Mouse (Mus musculus) testis, postnatal 10 days (tissue): ENCODE measurements around the gene Smok3b.
"Not testable (repeated sequence)": the region's sequence is repeated elsewhere in the genome, so short reads cannot be mapped to it uniquely, and the experiment has no call there.

Source experiments
- DNase-seq: peaks from one replicate; pipeline ENCODE4 v3.0.0; 2021; ENCODE audit warnings: low spot score

Smok3b gene

GRCm38 (mm10) chr5:138020961-138021479 lies at the start of gene Smok3b, which contains the start of gene Smok3a:
Gene Smok3b, plus strand, starts transcription at chr5:138021429.
Gene Smok3a, plus strand, starts transcription at chr5:138021261.
- not testable (repeated sequence) for DNase-seq

DNA sequence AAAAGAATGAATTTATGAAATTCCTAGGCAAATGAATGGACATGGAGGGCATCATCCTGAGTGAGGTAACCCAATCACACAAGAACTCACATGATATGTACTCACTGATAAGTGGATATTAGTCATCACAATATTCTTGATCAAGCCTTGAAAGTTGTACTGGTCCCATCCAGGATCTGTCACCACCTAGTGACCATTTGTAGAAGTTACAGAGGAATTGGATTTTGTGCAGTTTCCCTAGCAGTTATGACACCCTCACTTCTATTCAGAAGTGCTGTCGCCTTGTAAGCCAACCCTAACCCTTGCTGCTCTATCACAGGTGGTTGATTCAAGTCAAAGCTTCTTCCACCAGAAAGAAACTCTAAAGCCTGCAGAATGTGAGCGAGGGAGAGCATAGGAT lies 48.1 kb upstream of the Smok3b start:
- no peak for DNase-seq

DNA sequence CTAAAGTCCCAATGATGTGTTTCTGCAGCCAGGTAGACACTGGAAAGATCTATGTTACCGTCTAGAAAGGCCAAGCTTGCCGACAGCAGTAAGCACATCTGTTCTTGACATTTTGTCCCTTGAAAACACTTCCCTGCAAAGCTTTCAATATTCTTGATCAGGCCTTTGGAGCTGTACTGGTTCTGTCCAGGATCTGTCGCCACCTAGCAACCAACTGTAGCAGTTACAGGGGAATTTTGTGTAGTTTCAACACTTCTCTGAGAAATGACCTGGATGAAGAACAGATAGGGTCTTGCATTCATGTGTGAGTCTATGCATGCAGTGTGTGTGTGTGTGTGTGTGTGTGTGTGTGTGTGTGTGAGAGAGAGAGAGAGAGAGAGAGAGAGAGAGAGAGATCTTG lies 47.5 kb upstream of the Smok3b start:
- no peak for DNase-seq

DNA sequence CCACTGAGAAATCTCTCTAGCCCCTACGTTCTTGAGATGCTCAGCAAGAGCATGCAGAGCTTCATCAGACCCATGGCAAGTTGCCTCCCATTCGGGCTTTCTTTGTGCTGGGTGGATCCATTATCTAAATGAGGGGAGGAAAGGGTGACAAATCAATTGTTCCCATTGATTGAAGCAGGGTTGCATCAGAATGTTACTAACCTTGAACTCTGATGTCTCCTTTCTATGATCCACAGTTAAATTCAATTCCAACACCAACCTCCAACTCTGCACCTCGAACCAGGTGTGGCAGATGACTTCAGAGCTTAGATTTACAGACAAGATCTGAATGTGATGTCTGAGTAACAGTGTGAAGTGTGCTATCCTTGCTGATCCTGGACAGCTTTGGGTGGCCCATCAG lies 46.5 kb upstream of the Smok3b start:
- DNase-seq = no peak

DNA sequence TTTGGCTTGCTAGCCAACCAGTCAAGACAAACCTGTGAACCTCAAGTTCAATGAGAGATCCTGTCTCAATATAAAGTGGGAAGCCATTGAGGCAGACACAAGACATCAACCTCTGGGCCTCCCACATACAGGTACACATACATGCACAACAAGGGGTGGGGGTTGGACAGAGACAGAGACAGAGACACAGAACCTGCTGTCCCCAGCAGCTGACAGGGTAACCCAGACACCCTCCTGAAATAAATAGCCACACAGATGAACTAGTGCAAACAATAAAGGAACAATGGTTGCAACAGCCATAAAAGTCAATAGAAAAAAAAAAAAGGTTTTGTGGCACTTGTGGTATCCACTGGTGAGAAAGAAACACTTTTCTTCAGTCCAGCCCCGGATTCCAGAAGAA lies 45.8 kb upstream of the Smok3b start:
- DNase-seq = no peak

- DNase-seq = no peak
Measured at GRCm38 (mm10) chr5:137977291-137977690, 43.9 kb upstream of the Smok3b start.

- no peak for DNase-seq
Measured at GRCm38 (mm10) chr5:137979081-137979480, 42.1 kb upstream of the Smok3b start.

- no peak for DNase-seq
Measured at GRCm38 (mm10) chr5:137981300-137981699, 39.9 kb upstream of the Smok3b start, which contains the start of gene Azgp1. Gene Azgp1, plus strand, starts transcription at chr5:137981520.

DNA sequence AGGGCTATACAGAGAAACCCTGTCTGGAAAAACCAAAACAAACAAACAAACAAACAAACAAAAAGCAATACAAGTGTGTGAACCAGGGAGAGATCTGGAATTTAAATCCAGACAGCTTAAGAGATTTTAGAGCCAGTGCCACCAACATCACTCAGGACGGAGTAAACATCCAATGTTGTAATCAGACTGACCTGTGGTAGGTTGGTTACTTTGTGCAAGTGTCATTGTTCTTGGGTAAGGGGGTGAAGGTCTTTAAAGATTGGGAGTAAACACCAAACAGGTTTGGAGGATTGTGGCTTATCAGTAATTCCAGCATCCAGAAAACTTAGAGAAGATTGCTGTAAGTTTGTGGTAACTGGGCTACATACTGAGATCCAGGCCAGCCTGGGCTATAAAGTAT lies 34.9 kb upstream of the Smok3b start:
- DNase-seq = no peak

- DNase-seq = no peak
Measured at GRCm38 (mm10) chr5:138009437-138009836, 11.8 kb upstream of the Smok3b start.

DNA sequence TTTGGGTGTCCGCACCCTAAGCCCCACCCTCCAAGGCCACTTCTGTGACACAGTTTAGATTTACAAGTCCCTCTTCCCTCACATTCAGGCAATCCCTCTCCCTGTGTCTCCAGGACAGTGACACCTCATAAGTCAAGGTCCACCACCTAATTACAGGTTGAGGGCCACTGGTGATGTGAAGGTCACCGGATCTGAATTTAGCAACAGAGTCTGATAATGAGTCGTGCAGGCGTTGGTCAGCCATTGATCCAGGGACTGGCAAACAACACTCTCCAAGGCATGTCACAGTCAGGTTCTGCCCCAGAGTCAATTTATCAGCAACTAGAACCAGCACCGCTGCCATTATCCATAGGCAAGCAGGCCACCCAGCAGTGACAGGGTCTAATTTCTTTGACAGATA lies 8.8 kb upstream of the Smok3b start:
- DNase-seq = no peak

- no peak for DNase-seq
Measured at GRCm38 (mm10) chr5:138016530-138016929, 4.7 kb upstream of the Smok3b start.

DNA sequence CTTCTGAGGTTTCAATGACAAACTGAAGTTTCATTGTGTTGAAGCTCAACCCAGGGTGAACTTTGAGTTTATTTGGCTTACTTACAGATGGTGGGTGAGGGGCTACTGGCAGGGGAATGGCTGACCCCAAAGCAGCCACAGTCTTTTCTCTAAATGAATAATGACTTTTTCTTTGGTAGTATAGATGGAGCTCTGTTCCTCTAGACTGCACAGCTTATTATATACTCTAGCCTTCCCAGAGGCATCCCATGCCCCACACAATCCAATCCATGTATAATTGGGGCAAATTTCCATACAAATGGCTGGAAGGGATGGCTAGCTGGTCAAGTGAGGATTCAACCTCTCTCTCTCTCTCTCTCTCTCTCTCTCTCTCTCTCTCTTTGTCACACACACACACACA lies 4.2 kb upstream of the Smok3b start:
- DNase-seq = no peak

DNA sequence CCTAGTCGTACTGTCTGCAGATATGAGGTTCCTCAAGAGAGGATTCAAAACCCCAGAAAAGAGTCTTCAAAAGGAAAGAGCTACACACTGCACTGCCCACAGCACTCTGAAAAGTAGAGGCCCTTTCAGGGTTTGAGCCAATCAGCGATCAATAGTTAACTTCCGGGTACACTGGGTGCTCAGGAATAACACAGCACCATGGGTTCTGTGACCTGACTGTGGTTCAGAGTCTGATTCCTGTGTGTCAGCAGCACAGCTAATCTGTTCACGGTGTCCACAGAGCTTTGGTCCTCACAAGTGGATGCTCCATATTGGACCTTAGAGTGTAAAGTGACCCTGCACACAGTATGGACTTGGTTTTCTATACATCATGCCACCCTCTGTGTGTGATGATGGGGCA lies 1.7 kb upstream of the Smok3b start:
- not testable (repeated sequence) for DNase-seq

GRCm38 (mm10) chr5:138052894-138053293 lies 31.7 kb downstream of the Smok3b start, which contains the start of gene Smok3c:
Gene Smok3c, plus strand, starts transcription at chr5:138053194.
- DNase-seq = not testable (repeated sequence)

GRCm38 (mm10) chr5:138073803-138074202 lies 52.6 kb downstream of the Smok3b start:
- DNase-seq = no peak

- no peak for DNase-seq
Measured at GRCm38 (mm10) chr5:138075684-138076083, 54.5 kb downstream of the Smok3b start.

DNA sequence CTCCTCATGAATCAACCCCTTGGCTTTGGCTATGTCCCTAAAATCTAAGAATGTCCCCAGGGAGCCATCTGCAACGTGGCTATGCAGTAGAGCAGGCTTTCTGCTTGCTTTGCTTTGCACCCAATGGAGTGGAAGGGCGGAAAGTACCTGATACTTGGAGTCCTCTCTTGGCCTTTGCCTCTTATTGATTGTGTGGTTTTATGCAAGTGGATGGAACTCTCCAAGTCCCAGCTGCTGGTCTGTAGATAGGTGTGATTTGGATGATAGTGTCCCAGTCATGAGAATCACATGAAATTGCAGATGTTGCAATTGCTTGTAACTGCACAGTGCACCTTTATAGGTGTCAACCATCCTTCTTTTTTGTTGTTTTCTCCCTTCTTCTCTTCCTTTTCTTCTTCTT lies 54.9 kb downstream of the Smok3b start:
- DNase-seq = no peak

DNA sequence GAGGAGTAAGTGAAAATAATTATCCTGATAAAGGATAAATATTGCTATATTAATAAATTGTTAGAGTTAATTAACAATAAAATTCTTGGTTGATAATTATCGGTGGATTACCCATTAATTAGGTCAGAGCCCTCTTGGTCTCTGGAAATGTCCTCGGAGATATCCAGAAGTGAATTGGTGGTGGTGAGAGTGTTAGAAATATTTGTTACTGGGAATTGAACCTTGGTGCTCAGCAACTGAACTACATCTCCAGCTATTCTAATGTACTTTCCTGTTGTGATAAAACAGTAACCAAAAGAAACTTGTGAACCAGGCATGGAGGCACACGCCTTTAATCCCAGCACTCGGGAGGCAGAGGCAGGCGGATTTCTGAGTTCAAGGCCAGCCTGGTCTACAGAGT lies 59.2 kb downstream of the Smok3b start:
- no peak for DNase-seq

DNA sequence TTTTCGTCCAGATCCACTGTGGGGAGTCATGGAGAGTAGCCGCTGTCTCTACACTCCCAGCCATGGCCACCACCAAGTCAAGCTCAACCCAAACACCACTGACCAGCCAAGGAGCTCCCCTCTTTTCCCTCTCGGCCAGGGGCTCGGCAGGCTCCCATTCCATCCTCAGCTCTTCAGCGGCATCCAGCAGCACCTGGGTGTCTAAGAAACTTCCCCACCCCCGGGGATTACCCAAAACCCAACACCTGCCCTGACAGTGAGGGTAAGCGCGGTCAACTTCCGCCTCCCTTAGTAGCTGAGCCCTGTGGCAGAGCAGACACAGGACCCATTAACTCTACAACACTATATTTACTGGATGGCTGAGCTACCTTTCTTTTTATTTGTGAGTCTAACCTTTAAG lies 60.2 kb downstream of the Smok3b start:
- no peak for DNase-seq

DNA sequence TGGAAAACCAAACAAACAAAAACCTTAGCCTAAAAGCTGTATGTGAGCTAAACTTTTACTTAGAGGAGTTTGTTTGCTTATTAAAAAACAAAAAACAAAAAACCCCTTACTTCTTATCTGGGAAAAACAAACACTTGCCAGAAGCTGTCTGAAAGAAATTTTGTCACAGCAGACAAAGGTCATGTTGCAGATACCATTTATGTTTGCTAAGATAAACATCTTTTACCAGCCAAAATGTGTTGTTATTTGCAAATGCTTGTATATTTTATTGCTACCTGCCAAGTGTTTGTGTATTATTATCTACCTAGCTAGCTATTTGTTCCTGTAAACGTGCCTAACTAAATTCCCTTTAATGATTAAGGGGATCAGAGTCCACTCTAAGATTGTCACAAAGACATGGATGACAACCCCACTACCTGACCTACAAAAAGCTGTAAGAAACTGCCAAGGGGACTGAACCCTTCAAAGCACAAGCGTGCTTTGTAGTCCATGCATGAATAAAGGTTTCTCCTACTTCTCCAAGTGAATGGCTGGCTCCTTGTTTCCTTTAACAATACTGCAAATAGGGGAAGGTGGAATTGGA lies 62.2 kb downstream of the Smok3b start:
- no peak for DNase-seq

DNA sequence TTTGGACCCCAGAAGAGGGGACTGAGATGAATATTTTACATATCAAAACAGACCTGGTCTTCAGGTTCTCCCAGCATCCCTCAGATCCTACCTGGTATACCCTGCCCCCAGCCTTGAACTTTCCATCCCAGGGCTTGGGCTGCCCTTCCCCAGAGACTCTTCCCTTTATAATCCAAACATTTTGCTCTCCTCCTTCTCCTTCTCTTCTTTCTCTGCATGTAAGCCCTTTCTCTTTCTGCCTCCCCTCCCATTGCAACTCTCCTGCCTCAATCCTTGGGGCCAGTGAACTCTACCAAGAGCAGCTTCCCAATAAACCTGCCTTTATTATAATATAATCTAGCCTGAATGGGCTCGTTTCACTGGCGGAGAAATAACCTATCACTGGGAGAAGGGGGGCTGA lies 62.7 kb downstream of the Smok3b start:
- DNase-seq = no peak

DNA sequence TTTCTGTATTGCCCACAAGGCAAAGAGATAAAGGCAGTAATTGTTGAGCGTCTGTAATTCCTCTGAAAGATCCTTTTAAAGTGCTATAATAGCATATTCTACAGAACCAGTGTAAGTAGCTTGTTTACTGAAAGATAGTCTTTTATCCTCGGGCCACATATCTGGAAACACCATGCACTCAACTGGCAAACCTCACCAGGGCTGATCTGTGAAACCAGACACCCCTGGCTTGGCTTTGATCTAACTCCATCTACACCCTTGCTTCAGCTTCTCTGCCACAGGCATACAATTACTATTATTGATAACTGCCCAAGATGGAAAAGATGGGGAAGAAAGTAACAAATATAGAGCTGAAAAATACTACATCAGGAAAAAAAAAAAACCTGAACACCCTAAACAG lies 63.3 kb downstream of the Smok3b start:
- no peak for DNase-seq

- DNase-seq = peak; percentile 74
Measured at GRCm38 (mm10) chr5:138084996-138085395, 63.8 kb downstream of the Smok3b start, which contains the start of gene Zkscan1. Gene Zkscan1, plus strand, starts transcription at chr5:138085084.
